Mouse (Mus musculus) forebrain, embryonic 13.5 days (tissue): ENCODE measurements around the gene Stpg1. TPM values are rescaled to one million over a fixed set of nuclear protein-coding genes. Genes with fewer than 3 reads are reported as not detected.

ENCODE experiments used
- ATAC-seq: fragments of 200-750 bp; cut with Nextera tagmentation; 2 replicates; pipeline ENCODE4 v1.8.0; 2017
- H3K27ac ChIP-seq: fragments of 300-500 bp; sonication (generic); 2 replicates; pipeline ENCODE4 v1.5.1; 2015; ENCODE audit warnings: inconsistent platforms, mild to moderate bottlenecking, moderate library complexity
- H3K27me3 ChIP-seq: fragments of 300-500 bp; sonication (generic); 2 replicates; pipeline ENCODE4 v1.6.1; 2015; ENCODE audit warnings: mild to moderate bottlenecking, inconsistent platforms
- H3K36me3 ChIP-seq: fragments of 300-500 bp; sonication (generic); 2 replicates; pipeline ENCODE4 v1.6.1; 2015; ENCODE audit warnings: mild to moderate bottlenecking, inconsistent platforms; ENCODE audit not compliant: poor library complexity, severe bottlenecking
- H3K4me1 ChIP-seq: fragments of 300-500 bp; sonication (generic); 2 replicates; pipeline ENCODE4 v1.6.1; 2015; ENCODE audit warnings: inconsistent platforms
- H3K4me2 ChIP-seq: fragments of 300-500 bp; sonication (generic); 2 replicates; pipeline ENCODE4 v1.6.1; 2015; ENCODE audit warnings: inconsistent platforms, mild to moderate bottlenecking, moderate library complexity
- H3K4me3 ChIP-seq: fragments of 300-500 bp; sonication (generic); 2 replicates; pipeline ENCODE4 v1.5.1; 2015; ENCODE audit warnings: mild to moderate bottlenecking, inconsistent platforms
- H3K9ac ChIP-seq: fragments of 300-500 bp; sonication (generic); 2 replicates; pipeline ENCODE4 v1.6.1; 2015; ENCODE audit warnings: mild to moderate bottlenecking, inconsistent platforms
- H3K9me3 ChIP-seq: fragments of 300-500 bp; sonication (generic); replicated peaks from 2 replicates; pipeline ENCODE4 v1.6.1; 2016; ENCODE audit warnings: inconsistent platforms
- WGBS: fragments of 180-500 bp; shearing (Covaris S2); methylation state at CpG from one replicate; pipeline ENCODE4 v1.1.7; 2015; 5-methylcytosine and 5-hydroxymethylcytosine counted together
- polyA plus RNA-seq: library from polyadenylated mRNA; unstranded; fragments of >200 nt; fragmentation: Nextera tagmentation; extraction: Ambion mirVana; gene quantifications from 2 replicates; pipeline ENCODE4 v1.2.1, GENCODE M21; 2015

The Stpg1 gene
- polyA plus RNA-seq, 1 experiment from 2014 or later, result 0.25 TPM

- Histone ChIP-seq H3K4me3 (no peak overlapping the region), H3K27me3 (peaks cover 16% of the 10 kb centered on the region), H3K9me3 (no peaks in the 10 kb centered on the region), H3K36me3 (no peaks in the 10 kb centered on the region), H3K9ac (no peak overlapping the region), H3K27ac (no peak overlapping the region), H3K4me1 (peaks cover 51% of the 10 kb centered on the region), H3K4me2 (no peak overlapping the region)
- no peak; the same call in 1 of the 2 replicates for ATAC-seq
- 35% methylated on average over 9 of the region's 9 CpGs for WGBS
Observed at GRCm38 (mm10) chr4:135565400-135565799, 70.8 kb downstream of the Stpg1 start.

- Histone ChIP-seq H3K4me2 (no peak overlapping the region), H3K36me3 (no peaks in the 10 kb centered on the region), H3K4me3 (no peak overlapping the region), H3K9me3 (no peaks in the 10 kb centered on the region), H3K9ac (no peak overlapping the region), H3K27me3 (peaks cover 31% of the 10 kb centered on the region), H3K27ac (no peak overlapping the region), H3K4me1 (peaks cover 67% of the 10 kb centered on the region)
- WGBS, result 43% methylated on average over 11 of the region's 11 CpGs
- no peak for ATAC-seq
Observed at GRCm38 (mm10) chr4:135567042-135567441, 72.5 kb downstream of the Stpg1 start.

GRCm38 (mm10) chr4:135567484-135567883 lies 72.9 kb downstream of the Stpg1 start:
- WGBS, result 78% methylated on average over 8 of the region's 8 CpGs
- peaks cover 35% of the 10 kb centered on the region for H3K27me3 ChIP-seq
- no peak overlapping the region for H3K4me2 ChIP-seq
- no peak overlapping the region for H3K9ac ChIP-seq
- no peak overlapping the region for H3K4me3 ChIP-seq
- no peaks in the 10 kb centered on the region for H3K36me3 ChIP-seq
- H3K27ac ChIP-seq, result no peak overlapping the region
- H3K9me3 ChIP-seq, result no peaks in the 10 kb centered on the region
- peaks cover 72% of the 10 kb centered on the region for H3K4me1 ChIP-seq
- no peak for ATAC-seq

- Histone ChIP-seq H3K4me1 (peaks cover 84% of the 10 kb centered on the region), H3K36me3 (no peaks in the 10 kb centered on the region), H3K4me3 (no peak overlapping the region), H3K27ac (no peak overlapping the region), H3K9ac (no peak overlapping the region), H3K27me3 (peaks cover 45% of the 10 kb centered on the region), H3K4me2 (peak overlapping the region; percentile 60), H3K9me3 (no peaks in the 10 kb centered on the region)
- no peak for ATAC-seq
- 7% methylated on average over 11 of the region's 11 CpGs for WGBS
Observed at GRCm38 (mm10) chr4:135569201-135569600, 74.6 kb downstream of the Stpg1 start.

GRCm38 (mm10) chr4:135570152-135571036 lies 75.8 kb downstream of the Stpg1 start:
- no peak overlapping the region for H3K27ac ChIP-seq
- peak; percentile 73; the same call in 1 of the 2 replicates for ATAC-seq
- H3K4me3 ChIP-seq, result peak overlapping the region; percentile 37
- H3K9me3 ChIP-seq, result no peaks in the 10 kb centered on the region
- peaks cover 75% of the 10 kb centered on the region for H3K4me1 ChIP-seq
- H3K9ac ChIP-seq, result peak overlapping the region; percentile 58
- H3K27me3 ChIP-seq, result peaks cover 48% of the 10 kb centered on the region
- 11% methylated on average over 32 of the region's 32 CpGs for WGBS
- no peaks in the 10 kb centered on the region for H3K36me3 ChIP-seq
- H3K4me2 ChIP-seq, result peak overlapping the region; percentile 60

GRCm38 (mm10) chr4:135571037-135571550 lies 76.5 kb downstream of the Stpg1 start:
- H3K4me1 ChIP-seq, result peaks cover 68% of the 10 kb centered on the region
- no peaks in the 10 kb centered on the region for H3K9me3 ChIP-seq
- H3K36me3 ChIP-seq, result no peaks in the 10 kb centered on the region
- H3K4me2 ChIP-seq, result no peak overlapping the region
- WGBS, result 56% methylated on average over 6 of the region's 6 CpGs
- H3K27me3 ChIP-seq, result peaks cover 54% of the 10 kb centered on the region
- no peak overlapping the region for H3K4me3 ChIP-seq
- no peak for ATAC-seq
- H3K27ac ChIP-seq, result no peak overlapping the region
- no peak overlapping the region for H3K9ac ChIP-seq

- ATAC-seq, result no peak
- H3K4me1 ChIP-seq, result peaks cover 61% of the 10 kb centered on the region
- H3K4me3 ChIP-seq, result no peak overlapping the region
- no peaks in the 10 kb centered on the region for H3K9me3 ChIP-seq
- no peak overlapping the region for H3K27ac ChIP-seq
- H3K4me2 ChIP-seq, result peak overlapping the region; percentile 71; the same call in 1 of the 2 replicates
- no peak overlapping the region for H3K9ac ChIP-seq
- WGBS, result 23% methylated on average over 8 of the region's 8 CpGs
- no peaks in the 10 kb centered on the region for H3K36me3 ChIP-seq
- H3K27me3 ChIP-seq, result peaks cover 55% of the 10 kb centered on the region
Observed at GRCm38 (mm10) chr4:135572276-135572675, 77.7 kb downstream of the Stpg1 start.

- 2% methylated on average over 31 of the region's 31 CpGs for WGBS
- Histone ChIP-seq H3K4me1 (peaks cover 54% of the 10 kb centered on the region), H3K4me3 (peak within 1 kb of the TSS; percentile 35), H3K4me2 (peak within 1 kb of the TSS; percentile 71), H3K9me3 (no peaks in the 10 kb centered on the region), H3K36me3 (no peaks in the 10 kb centered on the region), H3K9ac (peak within 1 kb of the TSS; percentile 56), H3K27ac (no peak within 1 kb of the TSS), H3K27me3 (peaks cover 53% of the 10 kb centered on the region)
- 0 out of 2 replicates have a peak, but pooled peaks have one; percentile 33 for ATAC-seq
Observed at GRCm38 (mm10) chr4:135573251-135573808, 78.7 kb downstream of the Stpg1 start, which contains the start of gene Grhl3. Grhl3 (minus strand) TSS chr4:135573630.

GRCm38 (mm10) chr4:135575365-135576140 lies 81.0 kb downstream of the Stpg1 start:
- H3K27me3 ChIP-seq, result peaks cover 41% of the 10 kb centered on the region
- no peak overlapping the region for H3K27ac ChIP-seq
- H3K36me3 ChIP-seq, result no peaks in the 10 kb centered on the region
- H3K9ac ChIP-seq, result no peak overlapping the region
- ATAC-seq, result no peak
- H3K9me3 ChIP-seq, result no peaks in the 10 kb centered on the region
- no peak overlapping the region for H3K4me3 ChIP-seq
- H3K4me2 ChIP-seq, result no peak overlapping the region
- H3K4me1 ChIP-seq, result peaks cover 35% of the 10 kb centered on the region
- 66% methylated on average over 15 of the region's 15 CpGs for WGBS

- Histone ChIP-seq H3K27me3 (peaks cover 20% of the 10 kb centered on the region), H3K4me2 (no peak overlapping the region), H3K9ac (no peak overlapping the region), H3K4me3 (no peak overlapping the region), H3K9me3 (no peaks in the 10 kb centered on the region), H3K27ac (no peak overlapping the region), H3K36me3 (no peaks in the 10 kb centered on the region), H3K4me1 (peaks cover 6% of the 10 kb centered on the region)
- 90% methylated on average over 5 of the region's 5 CpGs for WGBS
- ATAC-seq, result no peak
Observed at GRCm38 (mm10) chr4:135578490-135578889, 83.9 kb downstream of the Stpg1 start.

- Histone ChIP-seq H3K9me3 (no peaks in the 10 kb centered on the region), H3K27me3 (peaks cover 10% of the 10 kb centered on the region), H3K36me3 (no peaks in the 10 kb centered on the region), H3K9ac (no peak overlapping the region), H3K27ac (no peak overlapping the region), H3K4me1 (no peaks in the 10 kb centered on the region), H3K4me3 (no peak overlapping the region), H3K4me2 (no peak overlapping the region)
- 73% methylated on average over 6 of the region's 6 CpGs for WGBS
- ATAC-seq, result no peak
Observed at GRCm38 (mm10) chr4:135579695-135580094, 85.1 kb downstream of the Stpg1 start.
